Mouse (Mus musculus): Measurements from ENCODE around the gene Vps39.

GRCm38 (mm10) chr2:120288995-120289394 is 63.9 kb downstream of the Vps39 start, which contains the start of gene Pla2g4d:
- TF ChIP-seq CTCF (IDR thresholded peaks at IDR 0.05; ENCODE audit: control insufficient read depth, insufficient read depth, insufficient replicate concordance, low read depth, low read length) (no peak), POLR2A (IDR thresholded peaks at IDR 0.05; ENCODE audit: control insufficient read depth, low read depth, low read length) (no peak)

All from testis, adult 2 months (tissue).